Mouse (Mus musculus): ENCODE data around the gene C87436. TPM values are rescaled to one million over a fixed set of nuclear protein-coding genes. Genes with fewer than 3 reads are reported as not detected.

Gene C87436
- total and polyA plus RNA-seq, 3 experiments: 5.2 to 8.7 (median 8.1) TPM

DNA sequence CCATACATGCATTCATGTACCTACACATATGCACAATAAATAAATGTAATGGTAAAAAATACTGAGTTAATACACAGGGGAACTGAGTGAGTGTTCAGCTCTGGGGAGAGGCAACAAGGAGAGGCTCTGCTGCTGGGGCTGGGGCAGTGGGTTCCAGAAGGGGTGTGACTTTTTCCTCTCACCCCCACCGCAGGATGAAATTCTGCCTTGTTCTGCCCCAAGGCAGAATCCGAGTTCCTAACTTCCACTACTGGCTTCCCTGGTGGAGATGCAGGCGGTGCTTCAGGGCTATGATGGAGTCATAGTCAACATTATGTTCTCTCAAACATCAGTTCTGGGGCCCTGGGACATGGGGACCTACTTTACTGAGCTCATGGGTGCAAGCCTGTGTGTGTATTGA lies 68.1 kb downstream of the C87436 start:
- Histone ChIP-seq H3K4me2 (ENCODE audit: insufficient read depth, low read depth, poor library complexity, severe bottlenecking) (no peak overlapping the region), H3K36me3 (replicated peaks in 1 of 2; ENCODE audit: control insufficient read depth in 1 of 2, insufficient read depth in 1 of 2, low read length in 1 of 2) (no peaks in the 10 kb centered on the region), H3K9ac (ENCODE audit: insufficient read depth, low read depth) (no peak overlapping the region), H3K4me1 (ENCODE audit: control insufficient read depth in 1 of 2, insufficient read depth in 2 of 2) (peaks cover 0 to 24% of the 10 kb centered on the region in 2 experiments; a peak in 2 of 4 replicates), H3K27me3 (replicated peaks) (no peaks in the 10 kb centered on the region), H3K4me3 (replicated peaks in 1 of 3; ENCODE audit: low read depth in 2 of 3, low read length in 2 of 3, poor library complexity in 1 of 3) (no peak overlapping the region), H3K9me3 (replicated peaks; ENCODE audit: low read length) (no peaks in the 10 kb centered on the region), H3K27ac (ENCODE audit: insufficient read depth, low read depth) (no peak overlapping the region), H3K79me2 (replicated peaks; ENCODE audit: control insufficient read depth, extremely low read depth, insufficient read depth, poor library complexity, severe bottlenecking) (no peaks in the 10 kb centered on the region)
- TF ChIP-seq CHD2 (IDR thresholded peaks at IDR 0.05; ENCODE audit: low read length) (no peak), USF2 (conservative IDR thresholded peaks at IDR 0.05; ENCODE audit: low read depth, low read length) (no peak), PAX5 (IDR thresholded peaks at IDR 0.05; ENCODE audit: low read length) (no peak), E2F4 (IDR thresholded peaks at IDR 0.05; ENCODE audit: insufficient replicate concordance, low read depth, low read length) (no peak), USF1 (IDR thresholded peaks at IDR 0.05; ENCODE audit: low read depth, low read length) (no peak), ZC3H11A (IDR thresholded peaks at IDR 0.05; ENCODE audit: low read depth, low read length) (no peak), IRF4 (IDR thresholded peaks at IDR 0.05; ENCODE audit: low read depth, low read length) (no peak), SIN3A (IDR thresholded peaks at IDR 0.05; ENCODE audit: low read length) (no peak)
- dilution Hi-C loops (cut with MboI; ENCODE audit: extremely low pct_ligation_motif_present, extremely low pct_unique_long_range_greater_than_20kb, low sequenced_read_pairs) (no loop called here), in situ Hi-C loops (cut with MboI; ENCODE audit: low pct_ligation_motif_present, low pct_unique_long_range_greater_than_20kb, low sequenced_read_pairs) (no loop called here)
- DNase-seq (ENCODE audit: extremely low read depth): no peak

DNA sequence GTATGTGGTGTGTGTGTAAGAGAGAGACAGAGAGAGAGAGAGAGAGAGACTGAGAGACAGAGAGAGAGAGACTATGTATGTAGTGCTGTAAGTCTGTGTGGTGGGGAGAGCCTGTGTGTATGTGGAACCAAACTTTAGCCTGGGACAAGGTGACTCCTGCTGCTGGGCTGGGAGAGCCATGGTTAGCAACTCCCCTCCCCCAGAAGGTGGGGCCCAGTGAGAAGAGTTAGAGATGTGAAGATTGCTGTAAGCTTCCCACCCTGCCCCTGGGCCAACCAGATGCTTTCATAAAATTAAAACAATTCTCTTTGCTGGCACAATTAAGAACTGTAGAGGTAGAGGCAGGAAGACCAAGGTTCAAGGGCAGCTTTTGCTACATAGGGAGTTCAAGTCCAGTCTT lies 68.9 kb downstream of the C87436 start:
- H3K4me3 ChIP-seq (replicated peaks in 1 of 3; ENCODE audit: low read depth in 2 of 3, low read length in 2 of 3, poor library complexity in 1 of 3): no peak overlapping the region
- H3K79me2 ChIP-seq (replicated peaks; ENCODE audit: control insufficient read depth, extremely low read depth, insufficient read depth, poor library complexity, severe bottlenecking): no peaks in the 10 kb centered on the region
- TF ChIP-seq MAZ (IDR thresholded peaks at IDR 0.05; ENCODE audit: low read depth, low read length): no peak
- TF ChIP-seq KAT2A (IDR thresholded peaks at IDR 0.05; ENCODE audit: insufficient replicate concordance, low read length): no peak
- TF ChIP-seq JUND (conservative IDR thresholded peaks at IDR 0.05; ENCODE audit: low read depth, low read length): no peak
- no peak for TF ChIP-seq BHLHE40 (IDR thresholded peaks at IDR 0.05; ENCODE audit: low read depth, low read length)
- TF ChIP-seq RCOR1 (conservative IDR thresholded peaks at IDR 0.05; ENCODE audit: low read depth, low read length): no peak
- TF ChIP-seq TBP (conservative IDR thresholded peaks at IDR 0.05; ENCODE audit: low read depth, low read length): no peak
- TF ChIP-seq NRF1 (IDR thresholded peaks at IDR 0.05; ENCODE audit: low read depth, low read length): no peak
- no peak for TF ChIP-seq ZMIZ1 (IDR thresholded peaks at IDR 0.05; ENCODE audit: low read depth, low read length)
- no peak for TF ChIP-seq ZKSCAN1 (IDR thresholded peaks at IDR 0.05; ENCODE audit: borderline replicate concordance, low read depth, low read length)
- TF ChIP-seq PAX5 (IDR thresholded peaks at IDR 0.05; ENCODE audit: low read length): no peak
- TF ChIP-seq ZC3H11A (IDR thresholded peaks at IDR 0.05; ENCODE audit: low read depth, low read length): no peak
- no peak for TF ChIP-seq CTCF (conservative IDR thresholded peaks at IDR 0.05 in 1 of 2, IDR thresholded peaks at IDR 0.05 in 1 of 2; ENCODE audit: low read depth in 2 of 2, low read length in 2 of 2)
- no peak for TF ChIP-seq HCFC1 (IDR thresholded peaks at IDR 0.05; ENCODE audit: low read depth, low read length)
- no peak for TF ChIP-seq POLR2A (IDR thresholded peaks at IDR 0.05; ENCODE audit: low read depth, low read length)
- no peak for TF ChIP-seq CHD1 (IDR thresholded peaks at IDR 0.05; ENCODE audit: low read depth, low read length)
- no peak for TF ChIP-seq USF1 (IDR thresholded peaks at IDR 0.05; ENCODE audit: low read depth, low read length)
- no peak for TF ChIP-seq TCF12 (IDR thresholded peaks at IDR 0.05; ENCODE audit: low read depth, low read length)
- no peak for TF ChIP-seq SIN3A (IDR thresholded peaks at IDR 0.05; ENCODE audit: low read length)
- no peak for TF ChIP-seq MAFK (IDR thresholded peaks at IDR 0.05; ENCODE audit: insufficient replicate concordance, low read length)
- no peak for DNase-seq (ENCODE audit: extremely low read depth)
- no peaks in the 10 kb centered on the region for H3K9me3 ChIP-seq (replicated peaks; ENCODE audit: low read length)
- H3K9ac ChIP-seq (ENCODE audit: insufficient read depth, low read depth): no peak overlapping the region
- H3K27me3 ChIP-seq (replicated peaks): no peaks in the 10 kb centered on the region
- no peak overlapping the region for H3K27ac ChIP-seq (ENCODE audit: insufficient read depth, low read depth)
- H3K36me3 ChIP-seq (replicated peaks in 1 of 2; ENCODE audit: control insufficient read depth in 1 of 2, insufficient read depth in 1 of 2, low read length in 1 of 2): no peaks in the 10 kb centered on the region
- dilution Hi-C loops (cut with MboI; ENCODE audit: extremely low pct_ligation_motif_present, extremely low pct_unique_long_range_greater_than_20kb, low sequenced_read_pairs): no loop called here
- peaks cover 0 to 24% of the 10 kb centered on the region in 2 experiments; a peak in 2 of 4 replicates for H3K4me1 ChIP-seq (ENCODE audit: control insufficient read depth in 1 of 2, insufficient read depth in 2 of 2)
- no peak overlapping the region for H3K4me2 ChIP-seq (ENCODE audit: insufficient read depth, low read depth, poor library complexity, severe bottlenecking)
- in situ Hi-C loops (cut with MboI; ENCODE audit: low pct_ligation_motif_present, low pct_unique_long_range_greater_than_20kb, low sequenced_read_pairs): no loop called here
